Mouse (Mus musculus): ENCODE measurements at regions not wholly inside any gene's neighbourhood (a gene's known extent, or its start where the extent isn't known, plus 50 kb on each side); places are given as distances from the start of the nearest gene placed in this dataset.
A peak's percentile ranks its signal among the peaks of the same experiment; 100 is the strongest.

- no peak overlapping the region for H3K4me3 ChIP-seq (ENCODE audit: low read depth, low read length)
- ATAC-seq (ENCODE audit: low read depth), result no peak
- no peak overlapping the region for H3K9ac ChIP-seq (ENCODE audit: low read depth, low read length)
- no peak overlapping the region for H3K27ac ChIP-seq (ENCODE audit: low read length)
- no peaks in the 10 kb centered on the region for H3K27me3 ChIP-seq (ENCODE audit: control insufficient read depth, insufficient read depth, low read depth, low read length)
- H3K4me1 ChIP-seq (ENCODE audit: control insufficient read depth, low read depth, low read length), result no peaks in the 10 kb centered on the region
- H3K4me2 ChIP-seq (ENCODE audit: low read depth, low read length), result no peak overlapping the region
- H3K36me3 ChIP-seq (ENCODE audit: control insufficient read depth, insufficient read depth), result no peaks in the 10 kb centered on the region
- 56% methylated on average over 5 of the region's 5 CpGs for WGBS (ENCODE audit: insufficient replicate concordance)
- no peaks in the 10 kb centered on the region for H3K9me3 ChIP-seq (replicated peaks; ENCODE audit: control insufficient read depth, low read length)
Measured at GRCm38 (mm10) chr10:111711519-111712113, 205.5 kb downstream of the Phlda1 start.

- Histone ChIP-seq H3K4me1 (ENCODE audit: control insufficient read depth, low read depth, low read length) (no peaks in the 10 kb centered on the region), H3K4me2 (ENCODE audit: low read depth, low read length) (no peak overlapping the region), H3K36me3 (ENCODE audit: control insufficient read depth, insufficient read depth) (no peaks in the 10 kb centered on the region), H3K9ac (ENCODE audit: low read depth, low read length) (no peak overlapping the region), H3K9me3 (replicated peaks; ENCODE audit: control insufficient read depth, low read length) (no peaks in the 10 kb centered on the region), H3K4me3 (ENCODE audit: low read depth, low read length) (no peak overlapping the region), H3K27ac (ENCODE audit: low read length) (no peak overlapping the region), H3K27me3 (ENCODE audit: control insufficient read depth, insufficient read depth, low read depth, low read length) (no peaks in the 10 kb centered on the region)
- 76% methylated on average over 7 of the region's 7 CpGs for WGBS (ENCODE audit: insufficient replicate concordance)
- no peak for ATAC-seq (ENCODE audit: low read depth)
Measured at GRCm38 (mm10) chr10:111712991-111713390, 206.9 kb downstream of the Phlda1 start.

DNA sequence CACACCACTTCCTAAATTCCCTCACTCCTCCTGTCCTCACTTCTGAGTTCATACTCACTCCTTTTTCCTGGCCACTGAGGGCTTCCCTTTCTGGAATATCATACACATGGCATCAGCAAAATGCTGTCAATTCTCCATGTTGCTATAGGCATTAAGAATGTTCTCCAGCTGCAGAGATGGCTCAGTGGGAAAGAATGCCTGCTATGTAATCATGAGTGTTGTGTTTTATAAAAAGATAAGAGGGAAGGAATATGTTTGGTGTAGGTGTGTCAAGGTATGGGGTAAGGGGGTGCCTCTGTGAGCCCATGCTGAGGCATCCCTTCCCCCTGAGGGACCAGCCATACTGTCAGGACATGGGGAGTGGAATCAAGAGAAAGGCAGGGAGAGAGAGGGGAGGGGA, 207.6 kb downstream of the Phlda1 start:
- ATAC-seq (ENCODE audit: low read depth), result no peak

GRCm38 (mm10) chr10:111715172-111715571, 209.1 kb downstream of the Phlda1 start:
- no peak overlapping the region for H3K4me2 ChIP-seq (ENCODE audit: low read depth, low read length)
- no peaks in the 10 kb centered on the region for H3K27me3 ChIP-seq (ENCODE audit: control insufficient read depth, insufficient read depth, low read depth, low read length)
- no peak overlapping the region for H3K4me3 ChIP-seq (ENCODE audit: low read depth, low read length)
- 36% methylated on average over 6 of the region's 6 CpGs for WGBS (ENCODE audit: insufficient replicate concordance)
- ATAC-seq (ENCODE audit: low read depth), result no peak
- no peak overlapping the region for H3K27ac ChIP-seq (ENCODE audit: low read length)
- no peaks in the 10 kb centered on the region for H3K4me1 ChIP-seq (ENCODE audit: control insufficient read depth, low read depth, low read length)
- H3K9ac ChIP-seq (ENCODE audit: low read depth, low read length), result no peak overlapping the region
- no peaks in the 10 kb centered on the region for H3K36me3 ChIP-seq (ENCODE audit: control insufficient read depth, insufficient read depth)
- no peaks in the 10 kb centered on the region for H3K9me3 ChIP-seq (replicated peaks; ENCODE audit: control insufficient read depth, low read length)

More for the DNA sequence above, 207.6 kb downstream of the Phlda1 start:
- Histone ChIP-seq H3K4me1 (ENCODE audit: control insufficient read depth, low read depth, low read length) (no peaks in the 10 kb centered on the region), H3K9ac (ENCODE audit: low read depth, low read length) (no peak overlapping the region), H3K27me3 (ENCODE audit: control insufficient read depth, insufficient read depth, low read depth, low read length) (no peaks in the 10 kb centered on the region), H3K36me3 (ENCODE audit: control insufficient read depth, insufficient read depth) (no peaks in the 10 kb centered on the region), H3K9me3 (replicated peaks; ENCODE audit: control insufficient read depth, low read length) (no peaks in the 10 kb centered on the region), H3K27ac (ENCODE audit: low read length) (no peak overlapping the region), H3K4me2 (ENCODE audit: low read depth, low read length) (no peak overlapping the region), H3K4me3 (ENCODE audit: low read depth, low read length) (no peak overlapping the region)

- Histone ChIP-seq H3K27ac (ENCODE audit: low read length) (no peak overlapping the region), H3K4me2 (ENCODE audit: low read depth, low read length) (no peak overlapping the region), H3K27me3 (ENCODE audit: control insufficient read depth, insufficient read depth, low read depth, low read length) (no peaks in the 10 kb centered on the region), H3K9ac (ENCODE audit: low read depth, low read length) (no peak overlapping the region), H3K9me3 (replicated peaks; ENCODE audit: control insufficient read depth, low read length) (no peaks in the 10 kb centered on the region), H3K4me3 (ENCODE audit: low read depth, low read length) (no peak overlapping the region), H3K4me1 (ENCODE audit: control insufficient read depth, low read depth, low read length) (no peaks in the 10 kb centered on the region), H3K36me3 (ENCODE audit: control insufficient read depth, insufficient read depth) (no peaks in the 10 kb centered on the region)
- ATAC-seq (ENCODE audit: low read depth), result no peak
- WGBS (ENCODE audit: insufficient replicate concordance), result 60% methylated on average over 5 of the region's 5 CpGs
Measured at GRCm38 (mm10) chr10:111719632-111720031, 213.5 kb downstream of the Phlda1 start.

GRCm38 (mm10) chr10:111721068-111721467, 215.0 kb downstream of the Phlda1 start:
- 21% methylated on average over 5 of the region's 5 CpGs for WGBS (ENCODE audit: insufficient replicate concordance)
- H3K4me2 ChIP-seq (ENCODE audit: low read depth, low read length), result no peak overlapping the region
- no peak overlapping the region for H3K9ac ChIP-seq (ENCODE audit: low read depth, low read length)
- no peaks in the 10 kb centered on the region for H3K36me3 ChIP-seq (ENCODE audit: control insufficient read depth, insufficient read depth)
- H3K4me3 ChIP-seq (ENCODE audit: low read depth, low read length), result no peak overlapping the region
- H3K27ac ChIP-seq (ENCODE audit: low read length), result no peak overlapping the region
- H3K9me3 ChIP-seq (replicated peaks; ENCODE audit: control insufficient read depth, low read length), result no peaks in the 10 kb centered on the region
- H3K4me1 ChIP-seq (ENCODE audit: control insufficient read depth, low read depth, low read length), result no peaks in the 10 kb centered on the region
- no peak for ATAC-seq (ENCODE audit: low read depth)
- no peaks in the 10 kb centered on the region for H3K27me3 ChIP-seq (ENCODE audit: control insufficient read depth, insufficient read depth, low read depth, low read length)

DNA sequence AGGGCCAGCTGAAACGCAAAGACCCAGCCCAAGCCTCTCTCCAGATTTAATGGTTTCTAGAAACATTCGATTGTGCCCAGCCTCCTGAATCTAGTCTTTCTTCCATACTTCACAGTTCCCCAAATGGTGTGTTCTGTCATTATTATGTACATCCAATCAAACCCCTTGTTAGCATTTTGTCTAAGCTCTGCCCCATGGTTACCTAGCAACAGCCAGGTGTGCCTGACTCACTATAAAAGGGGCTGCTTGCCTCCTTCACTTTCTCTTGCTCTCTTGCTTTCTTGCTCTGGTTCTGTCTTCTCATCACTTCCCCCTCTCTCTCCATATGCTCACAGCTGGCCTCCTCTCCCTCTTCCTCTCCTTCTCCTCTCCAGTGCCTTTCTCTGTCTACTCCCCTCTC, 217.8 kb downstream of the Phlda1 start:
- Histone ChIP-seq H3K4me2 (ENCODE audit: low read depth, low read length) (no peak overlapping the region), H3K27ac (ENCODE audit: low read length) (no peak overlapping the region), H3K9ac (ENCODE audit: low read depth, low read length) (no peak overlapping the region), H3K4me3 (ENCODE audit: low read depth, low read length) (no peak overlapping the region), H3K4me1 (ENCODE audit: control insufficient read depth, low read depth, low read length) (no peaks in the 10 kb centered on the region), H3K27me3 (ENCODE audit: control insufficient read depth, insufficient read depth, low read depth, low read length) (no peaks in the 10 kb centered on the region), H3K9me3 (replicated peaks; ENCODE audit: control insufficient read depth, low read length) (no peaks in the 10 kb centered on the region), H3K36me3 (ENCODE audit: control insufficient read depth, insufficient read depth) (no peaks in the 10 kb centered on the region)
- ATAC-seq (ENCODE audit: low read depth), result no peak
- 58% methylated on average over 2 of the region's 2 CpGs for WGBS (ENCODE audit: insufficient replicate concordance)

DNA sequence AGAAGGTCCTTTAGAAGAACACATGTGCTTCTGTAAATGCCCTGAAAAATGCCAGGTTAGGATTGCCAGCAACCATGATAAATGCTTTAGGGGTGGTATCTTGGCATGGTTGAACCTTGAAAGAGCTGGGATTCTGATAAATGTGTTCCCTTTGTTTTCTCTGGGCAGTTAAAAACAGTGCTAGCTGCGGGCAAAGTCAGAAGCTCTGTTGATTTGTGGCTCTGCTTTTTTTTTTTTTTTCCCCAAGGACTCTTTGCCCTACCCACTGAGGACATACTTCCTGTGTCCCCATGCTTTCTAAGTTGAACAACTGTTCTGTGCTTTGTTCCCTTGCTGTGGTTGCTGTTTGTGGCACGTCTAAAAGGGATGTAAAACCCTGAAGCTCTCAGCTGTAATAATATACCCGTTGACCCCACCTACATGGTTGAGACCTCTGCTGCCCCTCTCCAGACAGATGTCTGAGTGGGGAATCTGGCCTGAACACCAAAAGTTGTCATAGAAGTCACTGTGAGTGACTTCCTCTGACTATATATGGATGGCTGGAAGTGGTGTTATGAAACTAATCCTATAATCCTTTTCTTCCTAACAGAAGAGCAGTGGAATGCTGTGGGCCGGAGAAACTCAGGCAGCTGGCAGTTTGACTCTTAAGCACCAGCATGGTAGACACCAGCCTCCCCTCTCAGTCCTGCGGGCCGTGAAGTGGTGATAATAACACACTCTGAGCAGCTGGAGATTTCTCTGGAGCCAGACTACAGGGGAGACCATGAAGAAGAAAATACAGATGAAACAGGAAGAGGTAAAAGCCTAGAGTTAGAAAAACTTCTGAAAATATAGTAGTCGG, 218.7 kb downstream of the Phlda1 start:
- H3K4me3 ChIP-seq (ENCODE audit: low read depth, low read length), result no peak overlapping the region
- peak; percentile 21; the same call in 1 of the 2 replicates for ATAC-seq (ENCODE audit: low read depth)
- WGBS (ENCODE audit: insufficient replicate concordance), result 46% methylated on average over 7 of the region's 7 CpGs

DNA sequence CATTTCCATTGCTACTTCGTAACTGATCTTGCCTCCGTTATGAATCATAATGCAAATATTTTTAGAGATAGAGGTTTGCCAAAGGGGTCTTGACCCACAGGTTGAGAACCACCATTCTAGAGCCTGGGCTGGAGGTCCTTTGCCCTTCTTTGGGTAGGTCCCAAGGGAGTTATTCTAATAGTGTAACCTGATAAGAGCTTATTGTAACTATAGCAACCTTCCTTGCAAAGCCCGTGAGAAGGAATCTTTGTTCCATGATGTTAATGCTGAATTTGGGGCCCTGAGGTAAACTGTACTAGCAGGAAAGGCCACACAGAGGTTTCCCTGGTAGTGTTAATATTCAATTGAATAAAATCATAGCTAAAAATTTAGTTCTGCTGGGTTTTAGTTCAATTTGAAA, 229.9 kb downstream of the Phlda1 start:
- 67% methylated on average over 3 of the region's 3 CpGs for WGBS (ENCODE audit: insufficient replicate concordance)
- Histone ChIP-seq H3K27ac (ENCODE audit: low read length) (no peak overlapping the region), H3K4me1 (ENCODE audit: control insufficient read depth, low read depth, low read length) (no peaks in the 10 kb centered on the region), H3K4me3 (ENCODE audit: low read depth, low read length) (no peak overlapping the region), H3K27me3 (ENCODE audit: control insufficient read depth, insufficient read depth, low read depth, low read length) (no peaks in the 10 kb centered on the region), H3K9me3 (replicated peaks; ENCODE audit: control insufficient read depth, low read length) (no peaks in the 10 kb centered on the region), H3K9ac (ENCODE audit: low read depth, low read length) (no peak overlapping the region), H3K36me3 (ENCODE audit: control insufficient read depth, insufficient read depth) (no peaks in the 10 kb centered on the region), H3K4me2 (ENCODE audit: low read depth, low read length) (no peak overlapping the region)
- ATAC-seq (ENCODE audit: low read depth), result no peak

More for the DNA sequence above, 218.7 kb downstream of the Phlda1 start:
- H3K27me3 ChIP-seq (ENCODE audit: control insufficient read depth, insufficient read depth, low read depth, low read length), result no peaks in the 10 kb centered on the region
- no peaks in the 10 kb centered on the region for H3K4me1 ChIP-seq (ENCODE audit: control insufficient read depth, low read depth, low read length)
- H3K36me3 ChIP-seq (ENCODE audit: control insufficient read depth, insufficient read depth), result no peaks in the 10 kb centered on the region
- no peak overlapping the region for H3K27ac ChIP-seq (ENCODE audit: low read length)
- no peak overlapping the region for H3K9ac ChIP-seq (ENCODE audit: low read depth, low read length)
- no peak overlapping the region for H3K4me2 ChIP-seq (ENCODE audit: low read depth, low read length)
- no peaks in the 10 kb centered on the region for H3K9me3 ChIP-seq (replicated peaks; ENCODE audit: control insufficient read depth, low read length)

All from liver, embryonic 16.5 days (tissue).